Mouse (Mus musculus) myocyte (in vitro differentiated cells): ENCODE results near the gene Uvrag. TPM values are rescaled to one million over a fixed set of nuclear protein-coding genes. Genes with fewer than 3 reads are reported as not detected.

ENCODE experiments used
- H3K27me3 ChIP-seq: one replicate; pipeline ENCODE4 v1.6.1; 2011; ENCODE audit not compliant: control insufficient read depth, insufficient read depth, insufficient read length
- H3K36me3 ChIP-seq: one replicate; pipeline ENCODE4 v1.6.1; 2011; ENCODE audit not compliant: control insufficient read depth, insufficient read depth
- H3K4me2 ChIP-seq: one replicate; pipeline ENCODE4 v1.6.1; 2011; ENCODE audit warnings: low read depth, control low read depth
- H3K4me3 ChIP-seq: one replicate; pipeline ENCODE4 v1.5.1; 2011; ENCODE audit warnings: mild to moderate bottlenecking, control low read depth, moderate library complexity
- H3K79me2 ChIP-seq: one replicate; pipeline ENCODE4 v1.6.1; 2011; ENCODE audit not compliant: control insufficient read depth, insufficient read depth
- H3ac ChIP-seq: one replicate; pipeline ENCODE4 v1.6.1; 2011; ENCODE audit not compliant: control insufficient read depth, insufficient read length
- CEBPB ChIP-seq: IDR thresholded peaks from 2 replicates; pipeline ENCODE4 v1.6.1; 2011; ENCODE audit warnings: mild to moderate bottlenecking, moderate library complexity; ENCODE audit not compliant: poor library complexity, insufficient read depth, severe bottlenecking
- E2F4 ChIP-seq: IDR thresholded peaks from one replicate; pipeline ENCODE4 v1.6.1; 2011; ENCODE audit warnings: mild to moderate bottlenecking, control low read depth, moderate library complexity; ENCODE audit not compliant: insufficient read depth
- MAX ChIP-seq: IDR thresholded peaks from one replicate; pipeline ENCODE4 v1.6.1; 2011; ENCODE audit warnings: low read depth, mild to moderate bottlenecking, control low read depth
- MYOD1 ChIP-seq, 3 experiments: IDR thresholded peaks; one replicate each; pipeline ENCODE4 v1.6.1; 2011; ENCODE audit warnings: control low read depth in 2 of 3, low read depth in 2 of 3, mild to moderate bottlenecking in 2 of 3, moderate library complexity in 1 of 3; ENCODE audit not compliant: insufficient read length in 2 of 3, control insufficient read depth in 1 of 3
- MYOG ChIP-seq, 3 experiments: IDR thresholded peaks; one replicate each; pipeline ENCODE4 v1.6.1; 2011; ENCODE audit warnings: control low read depth in 2 of 3, low read depth in 2 of 3, mild to moderate bottlenecking in 2 of 3; ENCODE audit not compliant: insufficient read length in 2 of 3, control insufficient read depth in 1 of 3, insufficient read depth in 1 of 3
- POLR2A ChIP-seq: IDR thresholded peaks from one replicate; pipeline ENCODE4 v1.6.1; 2011; ENCODE audit warnings: low read depth, mild to moderate bottlenecking, control low read depth, moderate library complexity; ENCODE audit not compliant: insufficient read length
- POLR2AphosphoS2 ChIP-seq: IDR thresholded peaks from one replicate; pipeline ENCODE4 v1.6.1; 2011; ENCODE audit warnings: low read depth, control low read depth; ENCODE audit not compliant: insufficient read length
- REST ChIP-seq: IDR thresholded peaks from one replicate; pipeline ENCODE4 v1.6.1; 2011; ENCODE audit warnings: mild to moderate bottlenecking, control low read depth, moderate library complexity; ENCODE audit not compliant: insufficient read depth, insufficient read length
- SRF ChIP-seq: IDR thresholded peaks from one replicate; pipeline ENCODE4 v1.6.1; 2011; ENCODE audit warnings: low read depth; ENCODE audit not compliant: control insufficient read depth, insufficient read length
- TCF12 ChIP-seq: IDR thresholded peaks from one replicate; pipeline ENCODE4 v1.6.1; 2011; ENCODE audit warnings: mild to moderate bottlenecking, control low read depth; ENCODE audit not compliant: poor library complexity, insufficient read depth, severe bottlenecking
- TCF3 ChIP-seq: IDR thresholded peaks from one replicate; pipeline ENCODE4 v1.6.1; 2011; ENCODE audit warnings: low read depth, control low read depth; ENCODE audit not compliant: insufficient read length
- USF1 ChIP-seq: IDR thresholded peaks from one replicate; pipeline ENCODE4 v1.6.1; 2011; ENCODE audit warnings: low read depth, mild to moderate bottlenecking, control low read depth, moderate library complexity
- polyA plus RNA-seq: library from polyadenylated mRNA; unstranded; fragments of >200 nt; fragmentation: generic; extraction: Trizol; gene quantifications from one replicate; pipeline ENCODE4 v1.2.1, GENCODE M21; 2012; ENCODE audit warnings: missing spikeins

Uvrag gene
- polyA plus RNA-seq, 1 experiment: 9.0 TPM

GRCm38 (mm10) chr7:99061056-99061680, 79.8 kb downstream of the Uvrag start:
- no peaks in the 10 kb centered on the region for H3K36me3 ChIP-seq
- no peak overlapping the region for H3ac ChIP-seq
- no peak overlapping the region for H3K4me2 ChIP-seq
- no peak overlapping the region for H3K4me3 ChIP-seq
- TF ChIP-seq MAX (no peak), MYOG (IDR thresholded peaks at IDR 0.05; ENCODE audit: control insufficient read depth in 1 of 3, insufficient read depth in 1 of 3, insufficient read length in 2 of 3, low read depth in 2 of 3) (no peak), POLR2AphosphoS2 (no peak), MYOD1 (IDR thresholded peaks at IDR 0.05; ENCODE audit: control insufficient read depth in 1 of 3, insufficient read length in 2 of 3, low read depth in 2 of 3) (no peak), REST (no peak)
- no peaks in the 10 kb centered on the region for H3K27me3 ChIP-seq
- H3K79me2 ChIP-seq: no peaks in the 10 kb centered on the region

- Histone ChIP-seq H3ac (no peak overlapping the region), H3K79me2 (no peaks in the 10 kb centered on the region), H3K36me3 (no peaks in the 10 kb centered on the region), H3K27me3 (no peaks in the 10 kb centered on the region), H3K4me2 (no peak overlapping the region), H3K4me3 (no peak overlapping the region)
- TF ChIP-seq CEBPB (no peak), E2F4 (no peak), SRF (no peak), TCF3 (no peak), POLR2AphosphoS2 (no peak), MYOD1 (IDR thresholded peaks at IDR 0.05; ENCODE audit: control insufficient read depth in 1 of 3, insufficient read length in 2 of 3, low read depth in 2 of 3) (no peak), MYOG (IDR thresholded peaks at IDR 0.05; ENCODE audit: control insufficient read depth in 1 of 3, insufficient read depth in 1 of 3, insufficient read length in 2 of 3, low read depth in 2 of 3) (no peak), MAX (no peak), USF1 (no peak), REST (no peak), POLR2A (no peak), TCF12 (no peak)
Measured at GRCm38 (mm10) chr7:99060476-99060875, 80.5 kb downstream of the Uvrag start.

DNA sequence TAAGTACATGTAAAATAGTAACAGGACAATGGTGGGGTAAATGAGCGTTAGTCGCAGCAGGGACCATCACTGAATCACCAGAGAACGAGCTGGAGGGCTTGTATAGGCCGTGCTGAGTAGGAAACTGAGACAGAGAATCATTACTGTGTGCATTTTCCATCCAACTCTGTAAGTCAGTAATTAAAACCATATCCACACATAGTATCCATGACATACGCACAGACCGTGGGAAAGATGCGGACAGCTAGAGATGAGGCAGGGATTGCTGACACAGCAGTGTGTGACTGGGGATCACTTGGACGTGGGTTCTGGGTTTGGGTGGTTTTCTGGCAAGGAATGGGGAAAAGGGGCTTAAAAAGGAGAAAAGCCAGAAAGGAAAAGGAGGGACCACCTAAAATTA, 81.0 kb downstream of the Uvrag start:
- no peak overlapping the region for H3ac ChIP-seq
- TF ChIP-seq CEBPB: no peak
- TF ChIP-seq POLR2AphosphoS2: no peak
- no peak for TF ChIP-seq TCF3
- no peak for TF ChIP-seq POLR2A
- no peak for TF ChIP-seq E2F4
- no peak overlapping the region for H3K4me2 ChIP-seq

GRCm38 (mm10) chr7:99057053-99057630, 83.8 kb downstream of the Uvrag start:
- Histone ChIP-seq H3K79me2 (no peaks in the 10 kb centered on the region), H3ac (no peak overlapping the region)
- TF ChIP-seq USF1 (peak; percentile 74), POLR2A (no peak), TCF12 (no peak)

More for the DNA sequence above, 81.0 kb downstream of the Uvrag start:
- H3K36me3 ChIP-seq: no peaks in the 10 kb centered on the region
- H3K79me2 ChIP-seq: no peaks in the 10 kb centered on the region
- H3K27me3 ChIP-seq: no peaks in the 10 kb centered on the region
- H3K4me3 ChIP-seq: no peak overlapping the region

GRCm38 (mm10) chr7:99053626-99054025, 87.3 kb downstream of the Uvrag start:
- Histone ChIP-seq H3K79me2 (no peaks in the 10 kb centered on the region), H3K4me3 (no peak overlapping the region), H3K36me3 (no peaks in the 10 kb centered on the region), H3K27me3 (no peaks in the 10 kb centered on the region), H3ac (no peak overlapping the region), H3K4me2 (no peak overlapping the region)
- TF ChIP-seq USF1 (no peak), SRF (no peak), E2F4 (no peak), TCF3 (no peak), TCF12 (no peak), MYOD1 (IDR thresholded peaks at IDR 0.05; ENCODE audit: control insufficient read depth in 1 of 3, insufficient read length in 2 of 3, low read depth in 2 of 3) (no peak), POLR2AphosphoS2 (no peak), MAX (no peak), MYOG (IDR thresholded peaks at IDR 0.05; ENCODE audit: control insufficient read depth in 1 of 3, insufficient read depth in 1 of 3, insufficient read length in 2 of 3, low read depth in 2 of 3) (no peak), POLR2A (no peak), CEBPB (no peak), REST (no peak)

More at GRCm38 (mm10) chr7:99057053-99057630, 83.8 kb downstream of the Uvrag start:
- no peaks in the 10 kb centered on the region for H3K36me3 ChIP-seq
- no peaks in the 10 kb centered on the region for H3K27me3 ChIP-seq
- H3K4me3 ChIP-seq: no peak overlapping the region
- H3K4me2 ChIP-seq: peak overlapping the region; percentile 30
